Mouse (Mus musculus) kidney, postnatal 0 days (tissue): Measurements from ENCODE around the gene Ecpas. TPM values are rescaled to one million over a fixed set of nuclear protein-coding genes. Genes with fewer than 3 reads are reported as not detected.

Experiments used
- ATAC-seq: fragments of 200-750 bp; cut with Nextera tagmentation; replicated peaks from 2 replicates; pipeline ENCODE4 v1.8.0; 2017; ENCODE audit warnings: low read depth, moderate number of reproducible peaks, moderate TSS enrichment, moderate library complexity; ENCODE audit not compliant: low FRiP score
- DNase-seq: peaks from one replicate; pipeline ENCODE4 v3.0.0-alpha.2; 2016; ENCODE audit warnings: low spot score
- H3K27ac ChIP-seq: fragments of 300-500 bp; sonication (generic); 2 replicates; pipeline ENCODE4 v1.5.1; 2014; ENCODE audit warnings: mild to moderate bottlenecking
- H3K27me3 ChIP-seq: fragments of 300-500 bp; sonication (generic); 2 replicates; pipeline ENCODE4 v1.6.1; 2014; ENCODE audit warnings: low read length, mixed read lengths; ENCODE audit not compliant: insufficient read depth
- H3K36me3 ChIP-seq: fragments of 300-500 bp; sonication (generic); 2 replicates; pipeline ENCODE4 v1.6.1; 2014; ENCODE audit warnings: low read length, mixed read lengths; ENCODE audit not compliant: insufficient read depth
- H3K4me1 ChIP-seq: fragments of 300-500 bp; sonication (generic); replicated peaks from 2 replicates; pipeline ENCODE4 v1.6.1; 2014; ENCODE audit warnings: antibody characterized with exemption, low read length, mixed read lengths; ENCODE audit not compliant: insufficient read depth
- H3K4me2 ChIP-seq: fragments of 300-500 bp; sonication (generic); 2 replicates; pipeline ENCODE4 v1.6.1; 2014; ENCODE audit warnings: mild to moderate bottlenecking, low read length, moderate library complexity, mixed read lengths
- H3K4me3 ChIP-seq: fragments of 300-500 bp; sonication (generic); replicated peaks from 2 replicates; pipeline ENCODE4 v1.5.1; 2014; ENCODE audit warnings: low read depth, low read length
- H3K9ac ChIP-seq: fragments of 300-500 bp; sonication (generic); 2 replicates; pipeline ENCODE4 v1.6.1; 2014; ENCODE audit warnings: low read depth, low read length
- H3K9me3 ChIP-seq: fragments of 300-500 bp; sonication (generic); replicated peaks from 2 replicates; pipeline ENCODE4 v1.6.1; 2016; ENCODE audit warnings: low read length, inconsistent platforms, mixed read lengths
- CTCF ChIP-seq: IDR thresholded peaks from 2 replicates; pipeline ENCODE4 v1.5.1; 2016; ENCODE audit warnings: antibody characterized with exemption, low read depth, mild to moderate bottlenecking, moderate library complexity
- WGBS: fragments of 180-500 bp; shearing (Covaris S2); extraction: QIAGEN DNeasy Blood & Tissue Kit; methylation state at CpG from one replicate; pipeline ENCODE4 v1.1.7; 2014; 5-methylcytosine and 5-hydroxymethylcytosine counted together
- polyA plus RNA-seq: library from polyadenylated mRNA; unstranded; fragments of >200 nt; fragmentation: Nextera tagmentation; extraction: Ambion mirVana; gene quantifications from 2 replicates; pipeline ENCODE4 v1.2.1, GENCODE M21; 2015

The Ecpas gene
- polyA plus RNA-seq, 1 experiment from 2014 or later, result 26.5 TPM

DNA sequence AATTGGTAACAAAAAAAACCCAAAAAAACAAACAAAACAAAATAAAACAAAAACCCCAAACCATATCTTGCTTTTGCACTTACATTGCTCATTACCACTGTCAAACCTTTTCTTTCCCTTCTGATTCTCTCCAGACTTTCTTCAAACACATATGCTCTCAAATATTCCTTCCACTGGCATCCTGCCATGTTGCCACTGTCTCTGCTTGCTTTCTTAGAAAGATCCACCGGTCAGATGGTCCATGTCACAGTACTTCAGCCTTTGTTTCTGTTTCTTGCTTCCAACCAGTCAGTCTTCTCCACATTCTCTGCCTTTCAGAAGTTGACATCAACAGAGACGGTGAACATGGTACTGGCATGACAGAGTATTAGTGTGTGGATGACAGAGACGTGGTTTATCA is 125.9 kb downstream of the Ecpas start:
- 87% methylated on average over 3 of the region's 3 CpGs for WGBS
- no peak for TF ChIP-seq CTCF
- no peak for ATAC-seq
- Histone ChIP-seq H3K36me3 (no peaks in the 10 kb centered on the region), H3K9me3 (no peaks in the 10 kb centered on the region), H3K4me2 (no peak overlapping the region), H3K27ac (no peak overlapping the region), H3K27me3 (no peaks in the 10 kb centered on the region), H3K4me3 (no peak overlapping the region), H3K9ac (no peak overlapping the region), H3K4me1 (no peaks in the 10 kb centered on the region)
- no peak for DNase-seq

DNA sequence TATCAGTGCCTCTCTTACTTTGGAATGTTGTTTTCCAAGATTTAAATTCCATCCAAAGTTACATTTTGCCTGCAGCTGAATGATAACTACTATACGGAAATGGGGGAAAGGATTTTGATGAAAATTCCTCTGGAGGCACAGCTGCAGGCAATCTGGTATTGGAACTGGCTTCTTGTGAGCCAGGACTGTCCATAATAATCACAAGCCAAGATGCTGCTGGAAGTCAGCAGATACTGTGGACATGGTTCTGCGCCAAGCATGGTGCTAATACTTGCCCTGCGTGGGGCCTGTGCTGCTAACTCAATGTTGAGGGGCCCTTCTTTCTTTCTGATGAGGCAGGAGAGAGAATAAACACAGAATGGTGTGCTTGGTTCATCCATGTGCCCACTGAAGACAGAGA is 149.1 kb downstream of the Ecpas start:
- no peak overlapping the region for H3K9ac ChIP-seq
- no peak for TF ChIP-seq CTCF
- no peak overlapping the region for H3K4me3 ChIP-seq
- H3K4me1 ChIP-seq, result no peaks in the 10 kb centered on the region
- H3K9me3 ChIP-seq, result no peaks in the 10 kb centered on the region
- H3K27ac ChIP-seq, result no peak overlapping the region
- no peak overlapping the region for H3K4me2 ChIP-seq
- no peaks in the 10 kb centered on the region for H3K27me3 ChIP-seq
- 84% methylated on average over 3 of the region's 3 CpGs for WGBS
- no peaks in the 10 kb centered on the region for H3K36me3 ChIP-seq
- DNase-seq, result peak; percentile 40
- no peak for ATAC-seq

DNA sequence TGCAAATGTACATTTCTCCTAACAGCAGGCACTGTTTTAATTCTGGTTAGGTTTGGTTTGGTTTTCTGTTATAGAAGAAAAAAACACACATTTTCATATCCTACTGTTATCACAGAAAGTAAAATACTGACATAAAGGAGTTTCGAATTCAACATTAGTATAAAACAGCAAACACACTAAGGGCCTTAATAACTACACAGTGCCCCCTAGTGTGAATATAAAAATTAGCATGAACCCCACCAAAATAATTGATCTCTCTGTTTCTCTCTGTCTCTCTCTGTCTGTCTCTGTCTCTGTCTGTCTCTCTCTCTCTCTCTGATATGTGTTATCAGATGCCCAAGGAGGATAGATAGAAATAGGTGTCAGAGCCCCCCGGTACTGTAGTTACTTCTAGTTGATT is 163.0 kb downstream of the Ecpas start:
- WGBS, result 48% methylated on average over 2 of the region's 2 CpGs
- H3K27ac ChIP-seq, result no peak overlapping the region
- DNase-seq (peak; percentile 83), ATAC-seq (no peak)
- TF ChIP-seq CTCF, result peak; percentile 82
- H3K27me3 ChIP-seq, result no peaks in the 10 kb centered on the region
- no peak overlapping the region for H3K9ac ChIP-seq
- H3K36me3 ChIP-seq, result no peaks in the 10 kb centered on the region
- H3K4me1 ChIP-seq, result no peaks in the 10 kb centered on the region
- 0 out of 2 replicates have a peak overlapping the region, but pooled peaks have one; percentile 8 for H3K4me2 ChIP-seq
- no peak overlapping the region for H3K4me3 ChIP-seq
- no peaks in the 10 kb centered on the region for H3K9me3 ChIP-seq

DNA sequence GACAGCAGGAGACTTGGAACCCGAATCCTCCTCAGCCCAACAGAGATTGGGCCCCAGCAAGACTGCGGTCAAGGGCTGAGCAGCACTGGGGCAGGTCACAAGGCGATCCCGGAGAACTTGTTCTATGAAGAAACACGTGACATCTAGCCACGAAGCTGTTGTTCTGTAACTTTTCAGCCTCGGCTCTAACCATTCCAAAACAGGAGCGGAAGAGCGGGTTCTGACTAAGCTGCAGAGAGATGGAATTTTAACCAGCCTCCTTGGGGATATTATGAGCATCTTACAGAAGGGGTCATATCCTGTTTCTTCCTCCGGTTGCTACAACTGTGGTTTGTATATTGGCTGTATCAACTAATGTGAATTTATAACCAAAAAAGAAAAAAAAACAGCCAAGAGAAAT is 163.4 kb downstream of the Ecpas start:
- no peak for TF ChIP-seq CTCF

More for the DNA sequence above, 163.4 kb downstream of the Ecpas start:
- Histone ChIP-seq H3K4me3 (no peak overlapping the region), H3K4me2 (0 out of 2 replicates have a peak overlapping the region, but pooled peaks have one; percentile 8), H3K9me3 (no peaks in the 10 kb centered on the region), H3K4me1 (no peaks in the 10 kb centered on the region), H3K27me3 (no peaks in the 10 kb centered on the region), H3K27ac (no peak overlapping the region), H3K9ac (no peak overlapping the region), H3K36me3 (no peaks in the 10 kb centered on the region)
- DNase-seq (peak; percentile 64), ATAC-seq (no peak; the same call in 1 of the 2 replicates)
- WGBS, result 42% methylated on average over 10 of the region's 10 CpGs

Other genes with a start within 250 kb of the Ecpas start
- gene Olfr267, start 125.0 kb downstream of the Ecpas start, polyA plus RNA-seq, result not detected in 2 replicates
- 0.40 and 0.54 TPM in 2 replicates for gene Zkscan16, start 30.9 kb upstream of the Ecpas start, polyA plus RNA-seq
- gene Ptgr1, start 74.4 kb upstream of the Ecpas start, polyA plus RNA-seq, result 18.9 and 20.6 TPM in 2 replicates
- gene Dnajc25, start 82.3 kb upstream of the Ecpas start, polyA plus RNA-seq, result 14.0 and 14.1 TPM in 2 replicates
- gene Gm20503, start 90.5 kb upstream of the Ecpas start, polyA plus RNA-seq, result 18.7 and 23.5 TPM in 2 replicates
- gene Gng10, start 122.3 kb upstream of the Ecpas start, polyA plus RNA-seq, result 102 TPM in 2 replicates
- gene AI481877, start 226.2 kb upstream of the Ecpas start, polyA plus RNA-seq, result not detected in 2 replicates